Mouse (Mus musculus): ENCODE measurements at regions not wholly inside any gene's neighbourhood (a gene's known extent, or its start where the extent isn't known, plus 50 kb on each side); places are given as distances from the start of the nearest gene placed in this dataset.

DNA sequence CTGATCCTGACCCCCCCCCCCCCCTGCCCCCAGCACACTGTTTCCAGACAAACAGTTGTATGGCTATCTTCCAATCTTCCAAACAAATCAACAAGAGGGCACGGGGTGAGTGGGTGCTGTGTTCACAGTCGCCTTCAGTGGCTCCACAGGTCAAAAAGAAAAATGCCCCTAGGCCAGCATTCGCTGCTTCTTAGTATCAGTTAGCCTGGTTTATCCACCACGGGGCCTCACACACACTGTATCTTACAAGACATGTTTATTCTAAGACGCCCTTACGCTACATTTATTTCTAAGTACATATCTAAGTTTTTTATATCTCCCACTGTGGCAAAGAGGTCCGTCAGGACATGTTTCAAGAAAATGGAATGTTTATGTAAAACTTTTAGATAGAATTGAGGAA lies 177.4 kb upstream of the Satb2 start:
- no peak for TF ChIP-seq CTCF (IDR thresholded peaks at IDR 0.05)
- no peak for TF ChIP-seq EP300 (IDR thresholded peaks at IDR 0.05; ENCODE audit: insufficient read depth, low read depth, low read length)

Data from heart, adult 2 months (tissue).